Mouse (Mus musculus): ENCODE results near the gene Slc35c2. TPM values are rescaled to one million over a fixed set of nuclear protein-coding genes. Genes with fewer than 3 reads are reported as not detected.

The Slc35c2 gene
- total RNA-seq, 2 experiments from 2014 or later, result 44.4 to 49.3 TPM

DNA sequence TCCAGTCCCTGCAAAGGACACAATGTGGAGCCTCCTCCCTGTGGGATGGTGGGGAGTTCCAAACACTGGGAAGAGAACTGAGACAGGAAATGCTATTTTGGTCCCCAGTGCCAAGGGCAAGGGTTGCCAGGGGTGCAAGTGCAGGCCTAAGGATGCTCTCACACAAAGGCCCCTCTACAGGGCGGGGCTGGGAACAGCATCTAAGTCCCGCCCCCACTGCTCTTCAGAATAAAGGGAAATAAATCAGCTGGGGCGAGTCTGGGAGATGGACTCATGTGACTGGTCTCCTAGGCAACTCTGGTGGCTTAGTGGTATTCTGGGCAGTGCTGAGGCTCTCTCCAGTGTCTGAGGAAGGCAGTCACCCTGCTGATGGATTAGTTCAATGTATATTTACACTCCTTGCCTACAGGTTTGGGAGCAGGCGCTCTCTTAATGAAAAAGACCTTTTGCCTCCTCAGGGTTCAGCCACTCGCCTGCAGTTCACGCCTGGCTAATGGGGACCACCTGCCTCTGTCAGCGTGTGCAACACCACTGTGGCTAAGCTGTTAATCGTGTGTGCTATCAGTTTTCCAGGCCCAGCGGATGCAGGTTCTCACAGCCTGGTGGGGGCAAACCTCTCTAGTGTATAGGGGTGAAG lies 29.3 kb upstream of the Slc35c2 start:
- intact Hi-C loops (cut with DNase I), result no loop called here

GRCm38 (mm10) chr2:165316204-165316603 lies 28.5 kb upstream of the Slc35c2 start:
- intact Hi-C loops (cut with DNase I), result no loop called here
- DNase-seq (ENCODE audit: extremely low spot score in 1 of 2, low spot score in 2 of 2), result no peak

More for the DNA sequence above, 29.3 kb upstream of the Slc35c2 start:
- peak; percentile 76 to 83 for DNase-seq (ENCODE audit: extremely low spot score in 1 of 2, low spot score in 2 of 2)

- intact Hi-C loops (cut with DNase I), result no loop called here
- DNase-seq (ENCODE audit: extremely low spot score in 1 of 2, low spot score in 2 of 2), result no peak
These were observed 26.5 kb upstream of the Slc35c2 start for GRCm38 (mm10) chr2:165314197-165314596.

- intact Hi-C loops (cut with DNase I), result no loop called here
These were observed 24.7 kb upstream of the Slc35c2 start for GRCm38 (mm10) chr2:165312381-165312780.

GRCm38 (mm10) chr2:165311577-165311976 lies 23.9 kb upstream of the Slc35c2 start:
- intact Hi-C loops (cut with DNase I), result no loop called here

More at GRCm38 (mm10) chr2:165312381-165312780, 24.7 kb upstream of the Slc35c2 start:
- no peak for DNase-seq (ENCODE audit: extremely low spot score in 1 of 2, low spot score in 2 of 2)

GRCm38 (mm10) chr2:165310818-165311425 lies 23.3 kb upstream of the Slc35c2 start:
- intact Hi-C loops (cut with DNase I), result no loop called here

More at GRCm38 (mm10) chr2:165311577-165311976, 23.9 kb upstream of the Slc35c2 start:
- DNase-seq (ENCODE audit: extremely low spot score in 1 of 2, low spot score in 2 of 2), result no peak

DNA sequence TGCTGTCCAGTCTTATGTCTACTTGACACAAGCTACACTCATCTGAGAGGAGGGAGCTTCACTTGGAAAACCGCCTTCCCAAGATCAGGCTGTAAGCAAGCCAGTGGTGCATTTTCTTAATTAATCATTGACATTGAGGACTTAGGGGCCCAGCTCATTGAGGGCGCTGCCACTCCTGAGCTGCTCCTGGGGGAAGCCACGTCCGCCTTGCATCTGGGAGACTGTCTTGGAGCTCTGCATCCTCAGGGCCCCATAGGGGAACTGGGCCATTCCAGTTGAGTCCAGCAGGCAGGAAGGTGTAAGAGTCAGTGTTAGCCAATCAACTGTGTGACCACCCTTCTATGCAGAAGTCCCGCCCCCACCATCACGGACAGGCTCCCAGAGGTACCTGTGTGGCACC lies 20.1 kb upstream of the Slc35c2 start:
- intact Hi-C loops (cut with DNase I), result no loop called here
- no peak for DNase-seq (ENCODE audit: extremely low spot score in 1 of 2, low spot score in 2 of 2)

More at GRCm38 (mm10) chr2:165310818-165311425, 23.3 kb upstream of the Slc35c2 start:
- no peak for DNase-seq (ENCODE audit: extremely low spot score in 1 of 2, low spot score in 2 of 2)

DNA sequence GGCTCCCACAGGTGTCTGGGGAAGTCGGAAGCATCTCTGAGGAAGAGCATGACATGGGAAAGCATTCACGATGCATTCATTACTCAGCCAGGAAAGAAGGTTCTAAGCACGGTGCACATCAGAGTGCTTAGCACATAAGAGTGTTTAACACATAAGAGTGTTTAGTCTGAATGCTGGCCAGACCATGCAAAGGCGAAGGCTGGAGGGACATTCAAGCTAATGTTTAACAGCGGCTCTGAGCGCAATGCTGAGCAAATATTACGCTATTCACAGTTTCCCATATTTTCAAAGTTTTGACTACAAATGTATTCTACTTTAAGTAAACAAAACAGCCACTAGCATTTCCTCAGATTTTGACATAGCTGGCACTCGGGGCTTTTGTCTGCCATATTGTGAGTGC lies 17.8 kb upstream of the Slc35c2 start:
- intact Hi-C loops (cut with DNase I), result no loop called here
- no peak for DNase-seq (ENCODE audit: extremely low spot score in 1 of 2, low spot score in 2 of 2)

DNA sequence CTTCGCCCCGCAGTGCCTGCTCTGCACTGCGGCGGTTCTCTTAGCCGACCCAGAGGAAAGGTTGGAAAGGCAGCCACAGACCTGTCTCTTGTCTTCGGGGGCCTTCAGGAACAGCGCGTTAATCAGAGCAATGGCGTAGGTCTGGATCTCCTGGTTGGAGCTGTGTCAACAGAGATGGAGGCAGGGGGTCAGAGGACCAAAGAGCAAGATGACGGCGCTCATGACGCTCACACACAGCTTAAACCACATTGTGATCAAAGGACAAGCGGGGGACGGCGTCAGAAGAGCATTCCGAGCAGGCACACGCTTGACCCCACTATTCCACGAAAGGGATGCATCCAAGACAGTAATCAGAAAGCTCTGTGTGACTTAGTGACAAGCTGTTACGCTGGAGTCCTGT lies 17.1 kb upstream of the Slc35c2 start:
- DNase-seq (ENCODE audit: extremely low spot score in 1 of 2, low spot score in 2 of 2), result no peak
- intact Hi-C loops (cut with DNase I), result no loop called here

GRCm38 (mm10) chr2:165303354-165304012 lies 15.8 kb upstream of the Slc35c2 start:
- DNase-seq (ENCODE audit: extremely low spot score in 1 of 2, low spot score in 2 of 2), result no peak
- intact Hi-C loops (cut with DNase I), result no loop called here

DNA sequence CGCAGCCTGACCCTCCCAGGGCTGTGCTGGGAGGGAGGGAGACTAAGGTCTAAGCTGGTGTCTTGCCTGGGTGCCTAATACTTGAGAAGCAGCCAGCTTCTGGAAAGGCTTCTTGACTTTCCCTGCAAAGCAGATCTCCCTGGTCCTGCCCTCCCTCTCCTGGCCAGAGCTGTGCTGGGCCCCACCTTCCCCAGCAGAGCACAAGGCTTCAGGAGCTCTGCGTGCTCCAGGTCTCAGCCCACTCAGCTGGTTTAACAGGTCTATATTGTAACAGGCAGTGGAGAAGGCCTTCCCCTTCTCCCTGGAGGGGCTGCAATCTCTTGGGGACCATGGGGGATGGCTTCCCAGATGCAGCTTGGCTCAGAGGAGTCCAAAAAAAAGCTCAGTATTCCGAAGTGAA lies 13.7 kb upstream of the Slc35c2 start:
- intact Hi-C loops (cut with DNase I), result no loop called here
- DNase-seq (ENCODE audit: extremely low spot score in 1 of 2, low spot score in 2 of 2), result no peak

- intact Hi-C loops (cut with DNase I), result no loop called here
- no peak for DNase-seq (ENCODE audit: extremely low spot score in 1 of 2, low spot score in 2 of 2)
These were observed 13.2 kb upstream of the Slc35c2 start for GRCm38 (mm10) chr2:165300885-165301284.

- intact Hi-C loops (cut with DNase I), result no loop called here
- no peak for DNase-seq (ENCODE audit: extremely low spot score in 1 of 2, low spot score in 2 of 2)
These were observed 12.8 kb upstream of the Slc35c2 start for GRCm38 (mm10) chr2:165300424-165300823.

DNA sequence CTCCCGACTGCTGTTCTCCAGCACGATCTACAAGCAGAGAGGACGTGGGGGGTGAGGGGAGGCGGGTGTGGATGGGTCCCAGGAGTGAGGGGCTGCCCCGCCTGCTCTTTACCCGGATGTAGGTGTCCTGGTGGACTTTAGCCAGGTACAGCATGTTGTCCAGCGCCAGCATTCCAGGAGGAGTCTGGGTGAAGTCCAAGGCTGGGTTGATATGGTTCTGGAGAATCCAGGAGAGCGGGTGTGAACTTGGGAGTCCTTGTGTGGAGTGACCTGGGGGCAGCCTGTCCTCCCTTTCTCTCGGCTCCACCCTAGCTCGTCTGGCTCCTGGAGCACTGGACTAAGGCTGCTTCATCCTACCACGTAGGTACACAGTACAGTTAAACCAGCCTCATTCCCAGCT lies 9.8 kb upstream of the Slc35c2 start:
- intact Hi-C loops (cut with DNase I), result no loop called here

DNA sequence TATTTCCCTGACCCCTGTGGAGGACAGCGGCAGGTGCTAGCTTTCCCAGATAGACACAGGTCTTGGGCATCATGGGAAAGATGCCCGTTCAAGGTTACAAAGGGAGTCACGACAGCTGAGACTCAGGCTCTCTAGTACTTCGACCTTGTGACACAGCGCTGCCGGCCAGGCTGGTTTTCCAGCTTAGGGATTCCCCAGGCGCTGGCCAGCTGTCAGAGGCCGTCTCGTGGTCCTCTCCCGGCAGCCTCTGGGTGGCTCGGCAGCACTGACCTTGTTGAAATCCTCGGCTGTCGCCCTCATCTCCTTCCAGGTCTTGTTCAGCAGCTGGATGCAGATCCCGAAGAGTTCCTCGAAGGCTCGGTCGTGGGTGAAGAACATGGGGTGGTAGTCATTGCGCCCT lies 8.9 kb upstream of the Slc35c2 start:
- intact Hi-C loops (cut with DNase I), result no loop called here
- DNase-seq (ENCODE audit: extremely low spot score in 1 of 2, low spot score in 2 of 2), result no peak

More for the DNA sequence above, 9.8 kb upstream of the Slc35c2 start:
- DNase-seq (ENCODE audit: extremely low spot score in 1 of 2, low spot score in 2 of 2), result no peak

DNA sequence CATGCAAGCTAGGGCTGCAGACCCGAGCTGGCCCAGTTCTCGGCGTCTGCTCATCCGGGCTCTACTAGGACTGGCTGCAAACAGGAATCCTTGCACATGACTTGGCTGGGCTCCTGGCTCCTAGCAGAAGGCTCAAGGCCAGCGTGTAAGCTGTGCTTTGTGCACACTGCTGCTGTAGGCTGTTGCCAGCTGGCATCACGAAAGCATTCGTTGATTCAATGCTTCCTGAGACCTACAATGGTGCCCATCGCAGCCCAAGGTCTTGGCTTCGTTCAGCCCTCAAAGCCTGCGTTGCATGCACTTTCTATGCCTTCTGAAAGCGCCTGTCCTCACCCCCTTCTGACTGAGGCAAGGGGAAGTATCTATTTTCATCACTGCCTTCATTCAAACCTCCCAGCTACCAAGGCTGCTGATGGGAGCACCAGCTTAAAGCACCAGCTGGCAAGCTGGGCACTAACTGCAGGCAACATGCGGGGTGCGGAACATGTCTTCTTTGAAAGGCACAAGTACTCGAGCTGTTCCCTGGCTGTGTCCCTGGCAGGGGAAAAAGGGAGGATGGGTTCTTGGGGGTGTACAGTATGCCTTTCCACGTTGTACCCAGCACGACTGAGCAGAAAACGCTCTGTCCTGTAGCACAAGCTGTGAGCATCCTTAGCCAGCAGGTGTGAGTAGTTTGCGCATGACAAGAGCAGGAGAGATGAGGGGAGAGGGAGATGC lies 804 bp upstream of the Slc35c2 start:
- peak; percentile 90 to 94 for DNase-seq (ENCODE audit: extremely low spot score in 1 of 2, low spot score in 2 of 2)
- intact Hi-C loops (cut with DNase I), result loop anchor here (5.0 kb wide), 2 partner anchors 34 to 74 kb away; no protein-coding TSS in a partner anchor

- intact Hi-C loops (cut with DNase I), result loop anchor here (5.0 kb wide), 2 partner anchors 36 to 76 kb away; no protein-coding TSS in a partner anchor
- no peak for DNase-seq (ENCODE audit: extremely low spot score in 1 of 2, low spot score in 2 of 2)
These were observed 1.1 kb downstream of the Slc35c2 start for GRCm38 (mm10) chr2:165286361-165287201.

- no peak for DNase-seq (ENCODE audit: extremely low spot score in 1 of 2, low spot score in 2 of 2)
- intact Hi-C loops (cut with DNase I), result loop anchor here (5.0 kb wide), 2 partner anchors 37 to 77 kb away; no protein-coding TSS in a partner anchor
These were observed 2.0 kb downstream of the Slc35c2 start for GRCm38 (mm10) chr2:165285621-165286020.
